ENCODE assay signal across 10 mouse cellular contexts in genomic region chr3:146220776-146221486, GRCm38 (mm10). TPM values are rescaled to one million over a fixed set of nuclear protein-coding genes. Genes with fewer than 3 reads are reported as not detected.
DNase-seq lines count a peak whose midpoint lies in the region; ATAC-seq and TF ChIP-seq lines count a peak whose summit lies in the region.
"Had no signal": no experiment of that assay in that cellular context is flagged by ENCODE, and none has a peak within 500 bp of the region (broad histone marks: within the 10 kb centered on the region; RNA-seq: fewer than 3 reads in every experiment).

Gene Lpar3 (plus strand): TSS chr3:146220963.

- H3K9me3 ChIP-seq in forebrain, embryonic 12.5 days = no peaks in the 10 kb centered on the region
- H3K9me3 ChIP-seq in heart, postnatal 0 days (replicated peaks; ENCODE audit: control insufficient read depth, low read length) = no peaks in the 10 kb centered on the region
- no peaks in the 10 kb centered on the region for H3K9me3 ChIP-seq in lung, embryonic 15.5 days

- TF ChIP-seq EP300 in heart, postnatal 0 days (IDR thresholded peaks at IDR 0.05; ENCODE audit: low read depth) = no peak

- H3K36me3 ChIP-seq in forebrain, embryonic 12.5 days (replicated peaks) = no peaks in the 10 kb centered on the region
- no peaks in the 10 kb centered on the region for H3K36me3 ChIP-seq in heart, postnatal 0 days (replicated peaks; ENCODE audit: control insufficient read depth, insufficient read depth, low read length)
- H3K36me3 ChIP-seq in lung, embryonic 15.5 days = no peaks in the 10 kb centered on the region

- peaks cover 13% of the 10 kb centered on the region; the same call in 1 of the 2 replicates for H3K4me1 ChIP-seq in forebrain, embryonic 12.5 days
- H3K4me1 ChIP-seq in heart, postnatal 0 days (ENCODE audit: control insufficient read depth, insufficient read depth) = peaks cover 18% of the 10 kb centered on the region; the same call in 1 of the 2 replicates
- no peaks in the 10 kb centered on the region; the same call in 1 of the 2 replicates for H3K4me1 ChIP-seq in lung, embryonic 15.5 days

- H3K27ac ChIP-seq in forebrain, embryonic 12.5 days = no peak within 1 kb of the TSS
- peak within 1 kb of the TSS; percentile 79 for H3K27ac ChIP-seq in heart, postnatal 0 days (ENCODE audit: low read depth)
- H3K27ac ChIP-seq in lung, embryonic 15.5 days = no peak within 1 kb of the TSS

- 0 out of 2 replicates have a peak within 1 kb of the TSS, but pooled peaks have one; percentile 40 for H3K9ac ChIP-seq in forebrain, embryonic 12.5 days
- H3K9ac ChIP-seq in heart, postnatal 0 days (replicated peaks; ENCODE audit: low read depth, low read length) = peak within 1 kb of the TSS; percentile 64
- peak within 1 kb of the TSS; percentile 17 for H3K9ac ChIP-seq in lung, embryonic 15.5 days

- peak within 1 kb of the TSS; percentile 73 for H3K4me2 ChIP-seq in forebrain, embryonic 12.5 days
- peak within 1 kb of the TSS; percentile 79 for H3K4me2 ChIP-seq in heart, postnatal 0 days (ENCODE audit: low read depth, low read length)
- peak within 1 kb of the TSS; percentile 82 for H3K4me2 ChIP-seq in lung, embryonic 15.5 days

- under 1% methylated on average over 72 of the region's 73 CpGs for WGBS in forebrain, embryonic 12.5 days
- WGBS in heart, postnatal 0 days = 2% methylated on average over 69 of the region's 73 CpGs
- 1% methylated on average over 73 of the region's 73 CpGs for WGBS in lung, embryonic 15.5 days

- peak; percentile 74 for TF ChIP-seq CTCF in heart, postnatal 0 days (IDR thresholded peaks at IDR 0.05; ENCODE audit: low read depth)

- peak; percentile 91 for ATAC-seq in forebrain, embryonic 12.5 days (ENCODE audit: low FRiP score)
- ATAC-seq in heart, postnatal 0 days (ENCODE audit: insufficient read depth, low read depth) = peak; percentile 97
- peak; percentile 79; the same call in 1 of the 2 replicates for ATAC-seq in lung, embryonic 15.5 days (ENCODE audit: borderline replicate concordance, extremely low read depth, low FRiP score, low TSS enrichment)

- peak; percentile 64 to 73 for DNase-seq in layer of hippocampus, postnatal 10 days (ENCODE audit: low spot score in 2 of 2)
- DNase-seq in layer of hippocampus, adult 9-10 months (ENCODE audit: low spot score) = no peak
- DNase-seq in heart, postnatal 0 days (ENCODE audit: low spot score) = peak; percentile 75
- DNase-seq in kidney, postnatal 14 days = peak; percentile 87
- peak; percentile 61 for DNase-seq in ovary, postnatal 14 days (ENCODE audit: low spot score)
- DNase-seq in thymus, postnatal 36 days = peak; percentile 26 to 31

- peaks cover 54% of the 10 kb centered on the region for H3K27me3 ChIP-seq in forebrain, embryonic 12.5 days
- H3K27me3 ChIP-seq in heart, postnatal 0 days (ENCODE audit: control insufficient read depth, insufficient read depth, low read length) = 0 out of 2 replicates have a peak, but pooled peaks cover 6% of the 10 kb centered on the region
- peaks cover 35% of the 10 kb centered on the region for H3K27me3 ChIP-seq in lung, embryonic 15.5 days

- H3K4me3 ChIP-seq in forebrain, embryonic 12.5 days (replicated peaks) = peak within 1 kb of the TSS; percentile 51
- H3K4me3 ChIP-seq in heart, postnatal 0 days (ENCODE audit: low read depth, low read length) = peak within 1 kb of the TSS; percentile 84
- H3K4me3 ChIP-seq in lung, embryonic 15.5 days = peak within 1 kb of the TSS; percentile 47
- H3K4me3 ChIP-seq: myocyte had no signal

RNA-seq across cellular contexts. Expression of gene Lpar3, which starts in this region (rescaled TPM):
- under 1 TPM; 0.47 to 0.66 TPM for total RNA-seq in layer of hippocampus, postnatal 10 days (2021)
- polyA plus RNA-seq in forebrain, embryonic 12.5 days (2016; fragmentation: Nextera tagmentation; extraction: Ambion mirVana) = 0.14 and 0.33 TPM in 2 replicates
- total RNA-seq in heart, postnatal 0 days (2014; rRNA removed; ENCODE audit: low replicate concordance) = 38.9 and 54.8 TPM in 2 replicates
- polyA plus RNA-seq in heart, postnatal 0 days (2015; fragmentation: Nextera tagmentation; extraction: Ambion mirVana) = 34.3 and 34.4 TPM in 2 replicates
- polyA plus RNA-seq in lung, embryonic 15.5 days (2015; fragmentation: Nextera tagmentation; extraction: Ambion mirVana) = 2.4 and 2.5 TPM in 2 replicates
- total RNA-seq: MEL had no signal

Comparison
In these comparisons a context has a peak if more than half of its experiments do, and no peak if none do; other contexts are left out.
1. RNA of gene Lpar3 (total RNA-seq): 38.9 to 54.8 TPM in heart, postnatal 0 days; 0.47 to 0.66 TPM in layer of hippocampus, postnatal 10 days; every median in the first group is over 10 times any median in the second.
2. Peak in DNase-seq in layer of hippocampus, postnatal 10 days; RNA of the gene not detected or under 1 TPM.
3. Peak in ATAC-seq, H3K4me3 ChIP-seq, H3K9ac ChIP-seq and H3K4me2 ChIP-seq in forebrain, embryonic 12.5 days; RNA of the gene not detected or under 1 TPM.
4. Peak in every context shown above with its lines, with median percentiles within 50 percentile points of each other: ATAC-seq, H3K4me2 ChIP-seq, H3K4me3 ChIP-seq and H3K9ac ChIP-seq.